Comparison of ENCODE assay signal across 9 mouse cellular contexts in genomic region chr5:4263560-4264160, GRCm38 (mm10).
DNase-seq lines count a peak whose midpoint lies in the region; ATAC-seq and TF ChIP-seq lines count a peak whose summit lies in the region.
"Had no signal": no experiment of that assay in that cellular context is flagged by ENCODE, and none has a peak within 500 bp of the region (broad histone marks: within the 10 kb centered on the region; RNA-seq: fewer than 3 reads in every experiment).

No protein-coding gene starts in this region.

- H3K9ac ChIP-seq in heart, embryonic 11.5 days (ENCODE audit: low read depth, low read length) = no peak overlapping the region
- H3K9ac ChIP-seq: heart, embryonic 15.5 days had no signal

- ATAC-seq in granulocyte monocyte progenitor cell, adult 5-6 weeks (replicated peaks; ENCODE audit: poor library complexity, severe bottlenecking) = no peak
- no peak for ATAC-seq in heart, embryonic 11.5 days (replicated peaks; ENCODE audit: insufficient number of reproducible peaks, low FRiP score, low TSS enrichment)

- no peak for TF ChIP-seq POLR2A in kidney, adult 2 months (IDR thresholded peaks at IDR 0.05; ENCODE audit: low read depth, low read length)

- H3K9me3 ChIP-seq in heart, embryonic 11.5 days (replicated peaks; ENCODE audit: control insufficient read depth, low read length) = no peaks in the 10 kb centered on the region
- H3K9me3 ChIP-seq: heart, embryonic 15.5 days had no signal

- no peak overlapping the region for H3K27ac ChIP-seq in kidney, adult 2 months (ENCODE audit: insufficient read depth, low read depth, low read length)
- H3K27ac ChIP-seq in heart, embryonic 11.5 days (ENCODE audit: low read depth, low read length) = no peak overlapping the region
- H3K27ac ChIP-seq: heart, embryonic 15.5 days had no signal

- no peak for TF ChIP-seq CTCF in kidney, adult 2 months (conservative IDR thresholded peaks at IDR 0.05; ENCODE audit: insufficient read depth, insufficient read length, low read depth, low read length)

- no peaks in the 10 kb centered on the region for H3K27me3 ChIP-seq in kidney, adult 2 months (replicated peaks; ENCODE audit: control insufficient read depth, insufficient read depth, low read length)
- no peaks in the 10 kb centered on the region for H3K27me3 ChIP-seq in heart, embryonic 11.5 days (ENCODE audit: control insufficient read depth, insufficient read depth, low read length)
- H3K27me3 ChIP-seq: heart, embryonic 15.5 days had no signal

- intact Hi-C loops in left cerebral cortex, postnatal 25 days (cut with DNase I) = loop anchor here (2.0 kb wide), 2 partner anchors 491 to 647 kb away; no protein-coding TSS in a partner anchor

- H3K4me1 ChIP-seq in kidney, adult 2 months (ENCODE audit: control insufficient read depth, insufficient read depth, low read length) = no peaks in the 10 kb centered on the region
- 0 out of 2 replicates have a peak, but pooled peaks cover 3% of the 10 kb centered on the region for H3K4me1 ChIP-seq in heart, embryonic 11.5 days (ENCODE audit: control insufficient read depth, insufficient read depth, low read length)

- H3K4me3 ChIP-seq in kidney, adult 2 months (ENCODE audit: insufficient read depth, low read depth, low read length) = no peak overlapping the region
- no peak overlapping the region for H3K4me3 ChIP-seq in heart, embryonic 11.5 days (ENCODE audit: low read depth, low read length)
- H3K4me3 ChIP-seq: heart, embryonic 15.5 days had no signal

- WGBS in kidney, adult 2 months = 63% methylated on average over 5 of the region's 5 CpGs
- 66% methylated on average over 5 of the region's 5 CpGs for WGBS in heart, embryonic 11.5 days (ENCODE audit: insufficient replicate concordance)

- DNase-seq in kidney, adult 2 months = peak; percentile 36
- DNase-seq in kidney, adult 11 months = no peak
- DNase-seq in NIH3T3 (ENCODE audit: low read depth) = peak; percentile 63
- DNase-seq in cerebellum, postnatal 25 days = peak; percentile 31 to 54
- peak; percentile 25 to 57 for DNase-seq in left cerebral cortex, postnatal 25 days (ENCODE audit: low spot score in 2 of 2)
- no peak for DNase-seq in gastrocnemius, postnatal 10 days

- H3K4me2 ChIP-seq in heart, embryonic 11.5 days = no peak overlapping the region
- H3K4me2 ChIP-seq: heart, embryonic 15.5 days had no signal

- no peaks in the 10 kb centered on the region for H3K36me3 ChIP-seq in kidney, adult 2 months (ENCODE audit: control insufficient read depth, insufficient read depth, low read length)
- H3K36me3 ChIP-seq in heart, embryonic 11.5 days (ENCODE audit: control insufficient read depth, insufficient read depth, low read length) = no peaks in the 10 kb centered on the region
- H3K36me3 ChIP-seq: heart, embryonic 15.5 days had no signal

Comparison
In these comparisons a context has a peak if more than half of its experiments do, and no peak if none do; other contexts are left out.
1. DNase-seq: peak in kidney, adult 2 months (single experiment), NIH3T3 (single experiment), cerebellum, postnatal 25 days (2 of 2) and left cerebral cortex, postnatal 25 days (2 of 2); none in kidney, adult 11 months (single experiment) and gastrocnemius, postnatal 10 days (single experiment).